Mouse (Mus musculus): ENCODE results near the gene Mtrr. TPM values are rescaled to one million over a fixed set of nuclear protein-coding genes. Genes with fewer than 3 reads are reported as not detected.
A peak's percentile ranks its signal among the peaks of the same experiment; 100 is the strongest.

Mtrr gene
- polyA plus RNA-seq (2012; rRNA removed), result 6.1 and 7.8 TPM in 2 replicates
- 8.1 and 9.8 TPM in 2 replicates for polyA plus RNA-seq (2014; fragmentation: Nextera tagmentation; extraction: Ambion mirVana)

- peaks cover 21% of the 10 kb centered on the region for H3K36me3 ChIP-seq (replicated peaks; ENCODE audit: control insufficient read depth, insufficient read depth, low read depth)
- ATAC-seq (ENCODE audit: insufficient read depth) (peak; percentile 100), DNase-seq (ENCODE audit: low read depth in 3 of 3, low spot score in 3 of 3) (peak; percentile 80 to 81 (median 81))
- TF ChIP-seq CTCF (IDR thresholded peaks at IDR 0.05; ENCODE audit: low read depth) (no peak), EP300 (IDR thresholded peaks at IDR 0.05; ENCODE audit: low read depth) (peak; percentile 21; the same call in 1 of the 2 replicates)
- H3K27ac ChIP-seq, result peak within 1 kb of the TSS; percentile 46
- peak within 1 kb of the TSS; percentile 79 for H3K9ac ChIP-seq (replicated peaks)
- no peaks in the 10 kb centered on the region for H3K27me3 ChIP-seq (ENCODE audit: control insufficient read depth, insufficient read depth, low read length)
- H3K9me3 ChIP-seq (ENCODE audit: control insufficient read depth, low read length), result no peaks in the 10 kb centered on the region
- H3K4me3 ChIP-seq (ENCODE audit: insufficient read depth in 1 of 2, low read depth in 2 of 2, low read length in 2 of 2), result peak within 1 kb of the TSS; percentile 79 to 86
- peak within 1 kb of the TSS; percentile 87 for H3K4me2 ChIP-seq (ENCODE audit: low read depth)
- peaks cover 6 to 7% of the 10 kb centered on the region in 2 experiments; a peak in 3 of 4 replicates for H3K4me1 ChIP-seq (replicated peaks; ENCODE audit: control insufficient read depth in 2 of 2, insufficient read depth in 2 of 2, low read length in 1 of 2)
- WGBS (ENCODE audit: insufficient replicate concordance), result under 1% methylated on average over 78 of the region's 81 CpGs
Observed at GRCm38 (mm10) chr13:68581747-68582516, at the start of gene Mtrr, which contains the start of gene Fastkd3. Gene Mtrr (minus strand): TSS chr13:68582149. Gene Fastkd3 (plus strand): TSS chr13:68582234.

- H3K36me3 ChIP-seq (replicated peaks; ENCODE audit: control insufficient read depth, insufficient read depth, low read depth), result no peaks in the 10 kb centered on the region
- TF ChIP-seq CTCF (IDR thresholded peaks at IDR 0.05; ENCODE audit: low read depth), result no peak
- TF ChIP-seq EP300 (IDR thresholded peaks at IDR 0.05; ENCODE audit: low read depth), result no peak
- H3K4me1 ChIP-seq (replicated peaks; ENCODE audit: control insufficient read depth in 2 of 2, insufficient read depth in 2 of 2, low read length in 1 of 2), result no peaks in the 10 kb centered on the region
- no peaks in the 10 kb centered on the region for H3K9me3 ChIP-seq (ENCODE audit: control insufficient read depth, low read length)
- H3K4me2 ChIP-seq (ENCODE audit: low read depth), result no peak overlapping the region
- 52% methylated on average over 3 of the region's 3 CpGs for WGBS (ENCODE audit: insufficient replicate concordance)
- no peak overlapping the region for H3K4me3 ChIP-seq (ENCODE audit: insufficient read depth in 1 of 2, low read depth in 2 of 2, low read length in 2 of 2)
- H3K27me3 ChIP-seq (ENCODE audit: control insufficient read depth, insufficient read depth, low read length), result no peaks in the 10 kb centered on the region
- H3K27ac ChIP-seq, result no peak overlapping the region
- ATAC-seq (ENCODE audit: insufficient read depth), result no peak
- DNase-seq (ENCODE audit: low read depth in 3 of 3, low spot score in 3 of 3), result no peak
- H3K9ac ChIP-seq (replicated peaks), result no peak overlapping the region
Observed at GRCm38 (mm10) chr13:68627041-68627440, 45.1 kb upstream of the Mtrr start.

GRCm38 (mm10) chr13:68622792-68623191, 40.8 kb upstream of the Mtrr start:
- Histone ChIP-seq H3K27me3 (ENCODE audit: control insufficient read depth, insufficient read depth, low read length) (no peaks in the 10 kb centered on the region), H3K27ac (no peak overlapping the region), H3K9me3 (ENCODE audit: control insufficient read depth, low read length) (no peaks in the 10 kb centered on the region), H3K4me3 (ENCODE audit: insufficient read depth in 1 of 2, low read depth in 2 of 2, low read length in 2 of 2) (no peak overlapping the region), H3K4me1 (replicated peaks; ENCODE audit: control insufficient read depth in 2 of 2, insufficient read depth in 2 of 2, low read length in 1 of 2) (no peaks in the 10 kb centered on the region), H3K36me3 (replicated peaks; ENCODE audit: control insufficient read depth, insufficient read depth, low read depth) (no peaks in the 10 kb centered on the region), H3K9ac (replicated peaks) (no peak overlapping the region), H3K4me2 (ENCODE audit: low read depth) (no peak overlapping the region)
- TF ChIP-seq CTCF (IDR thresholded peaks at IDR 0.05; ENCODE audit: low read depth) (no peak), EP300 (IDR thresholded peaks at IDR 0.05; ENCODE audit: low read depth) (no peak)
- DNase-seq (ENCODE audit: low read depth in 3 of 3, low spot score in 3 of 3), result no peak
- no peak for ATAC-seq (ENCODE audit: insufficient read depth)
- 44% methylated on average over 6 of the region's 6 CpGs for WGBS (ENCODE audit: insufficient replicate concordance)

- H3K27me3 ChIP-seq (ENCODE audit: control insufficient read depth, insufficient read depth, low read length), result no peaks in the 10 kb centered on the region
- no peak for ATAC-seq (ENCODE audit: insufficient read depth)
- H3K4me3 ChIP-seq (ENCODE audit: insufficient read depth in 1 of 2, low read depth in 2 of 2, low read length in 2 of 2), result no peak overlapping the region; a peak in 1 of 4 replicates
- DNase-seq (ENCODE audit: low read depth in 3 of 3, low spot score in 3 of 3), result no peak
- H3K9ac ChIP-seq (replicated peaks), result no peak overlapping the region
- TF ChIP-seq EP300 (IDR thresholded peaks at IDR 0.05; ENCODE audit: low read depth) (no peak), CTCF (IDR thresholded peaks at IDR 0.05; ENCODE audit: low read depth) (no peak)
- no peak overlapping the region; the same call in 1 of the 2 replicates for H3K4me2 ChIP-seq (ENCODE audit: low read depth)
- no peaks in the 10 kb centered on the region for H3K4me1 ChIP-seq (replicated peaks; ENCODE audit: control insufficient read depth in 2 of 2, insufficient read depth in 2 of 2, low read length in 1 of 2)
- H3K9me3 ChIP-seq (ENCODE audit: control insufficient read depth, low read length), result no peaks in the 10 kb centered on the region
- no peak overlapping the region for H3K27ac ChIP-seq
- 40% methylated on average over 21 of the region's 21 CpGs for WGBS (ENCODE audit: insufficient replicate concordance)
- H3K36me3 ChIP-seq (replicated peaks; ENCODE audit: control insufficient read depth, insufficient read depth, low read depth), result no peaks in the 10 kb centered on the region
Observed at GRCm38 (mm10) chr13:68607652-68608405, 25.9 kb upstream of the Mtrr start.

Measured in liver, embryonic 14.5 days (tissue).